26 mouse cellular contexts compared by ENCODE assay signal in the genomic region with DNA sequence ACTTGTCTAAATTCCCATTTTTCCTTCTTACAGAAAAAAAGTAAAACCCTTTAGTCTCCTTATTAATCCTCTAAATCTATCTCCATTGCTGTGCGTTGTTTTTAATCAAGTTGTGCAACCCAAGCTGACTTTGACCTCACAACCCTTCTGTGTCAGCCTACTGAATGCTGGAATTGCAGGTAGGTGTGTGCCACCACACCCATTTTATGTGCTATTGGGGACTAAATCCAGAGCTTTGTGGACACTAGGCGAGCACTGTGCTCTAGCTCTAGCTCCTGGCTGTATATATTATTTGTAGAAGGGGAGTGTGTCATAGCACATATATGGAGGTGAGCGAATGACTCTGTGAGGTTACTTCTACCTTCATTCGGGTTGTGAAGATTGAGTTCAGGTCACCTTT. TPM values are rescaled to one million over a fixed set of nuclear protein-coding genes. Genes with fewer than 3 reads are reported as not detected.
DNase-seq lines count a peak whose midpoint lies in the region; ATAC-seq and TF ChIP-seq lines count a peak whose summit lies in the region.
"Had no signal": no experiment of that assay in that cellular context is flagged by ENCODE, and none has a peak within 500 bp of the region (broad histone marks: within the 10 kb centered on the region; RNA-seq: fewer than 3 reads in every experiment).

No protein-coding gene starts in this region.

- H3K27ac ChIP-seq in midbrain, embryonic 11.5 days (ENCODE audit: low read depth, low read length) = no peak overlapping the region
- H3K27ac ChIP-seq in midbrain, embryonic 15.5 days = no peak overlapping the region
- no peak overlapping the region for H3K27ac ChIP-seq in stomach, postnatal 0 days (replicated peaks)
- H3K27ac ChIP-seq: forebrain, embryonic 10.5 days; forebrain, embryonic 13.5 days; heart, embryonic 10.5 days; heart, embryonic 13.5 days; hindbrain, embryonic 14.5 days had no signal

- ATAC-seq in midbrain, embryonic 11.5 days (ENCODE audit: low FRiP score) = no peak
- no peak for ATAC-seq in midbrain, embryonic 15.5 days (replicated peaks)
- peak; percentile 86 for ATAC-seq in stomach, postnatal 0 days (ENCODE audit: low FRiP score, low TSS enrichment)
- no peak for ATAC-seq in cerebellum, adult (ENCODE audit: insufficient number of reproducible peaks, low FRiP score, low TSS enrichment)
- ATAC-seq: forebrain, embryonic 13.5 days; forebrain, embryonic 16.5 days; Patski had no signal

- no peaks in the 10 kb centered on the region for H3K27me3 ChIP-seq in midbrain, embryonic 11.5 days (ENCODE audit: control insufficient read depth, insufficient read depth, low read length)
- H3K27me3 ChIP-seq in midbrain, embryonic 15.5 days (replicated peaks) = no peaks in the 10 kb centered on the region
- no peaks in the 10 kb centered on the region for H3K27me3 ChIP-seq in stomach, postnatal 0 days (ENCODE audit: control insufficient read depth, insufficient read depth, low read length)
- H3K27me3 ChIP-seq: CH12.LX; forebrain, embryonic 13.5 days; heart, embryonic 13.5 days; Patski had no signal

- H3K9me3 ChIP-seq in midbrain, embryonic 11.5 days (ENCODE audit: control insufficient read depth, low read length) = no peaks in the 10 kb centered on the region
- no peaks in the 10 kb centered on the region for H3K9me3 ChIP-seq in midbrain, embryonic 15.5 days
- H3K9me3 ChIP-seq in stomach, postnatal 0 days (ENCODE audit: control insufficient read depth, low read length) = no peaks in the 10 kb centered on the region
- H3K9me3 ChIP-seq: forebrain, embryonic 10.5 days; forebrain, embryonic 13.5 days; G1E; heart, embryonic 10.5 days; heart, embryonic 13.5 days had no signal

- no peaks in the 10 kb centered on the region for H3K4me1 ChIP-seq in midbrain, embryonic 11.5 days (ENCODE audit: control insufficient read depth, insufficient read depth, low read length)
- H3K4me1 ChIP-seq in midbrain, embryonic 15.5 days = no peaks in the 10 kb centered on the region
- no peaks in the 10 kb centered on the region for H3K4me1 ChIP-seq in stomach, postnatal 0 days (replicated peaks; ENCODE audit: control insufficient read depth, insufficient read depth)
- H3K4me1 ChIP-seq: forebrain, embryonic 10.5 days; forebrain, embryonic 13.5 days had no signal

- DNase-seq in midbrain, embryonic 11.5 days (ENCODE audit: low spot score, missing footprints) = peak; percentile 47
- peak; percentile 81 for DNase-seq in large intestine, adult 2 months (ENCODE audit: low read depth, low spot score)
- DNase-seq in stomach, postnatal 0 days (ENCODE audit: low spot score) = peak; percentile 47
- DNase-seq in layer of hippocampus, adult 18-20 months (ENCODE audit: low spot score in 2 of 2) = no peak
- DNase-seq: adrenal gland, postnatal 10 days; B cell, adult 2 months; cerebellum, adult 11 months; cerebellum, adult 8-10 months; cerebellum, postnatal 10 days; cerebellum, postnatal 36 days; gastrocnemius, postnatal 10 days; gastrocnemius, postnatal 36 days; heart, adult 2 months; heart, postnatal 14 days; heart, postnatal 4 days had no signal

- no peak for TF ChIP-seq CTCF in stomach, postnatal 0 days (IDR thresholded peaks at IDR 0.05; ENCODE audit: low read depth)

- WGBS in midbrain, embryonic 11.5 days = 96% methylated on average over 4 of the region's 4 CpGs
- 95% methylated on average over 4 of the region's 4 CpGs for whole genome bisulfite sequencing in midbrain, embryonic 15.5 days
- WGBS in large intestine, adult 2 months = 39% methylated on average over 4 of the region's 4 CpGs
- WGBS in stomach, postnatal 0 days = 68% methylated on average over 4 of the region's 4 CpGs

- no peak overlapping the region for H3K4me3 ChIP-seq in midbrain, embryonic 11.5 days (ENCODE audit: low read depth, low read length)
- no peak overlapping the region for H3K4me3 ChIP-seq in midbrain, embryonic 15.5 days
- H3K4me3 ChIP-seq in stomach, postnatal 0 days (ENCODE audit: low read depth, low read length) = no peak overlapping the region
- H3K4me3 ChIP-seq: forebrain, embryonic 10.5 days; forebrain, embryonic 13.5 days; heart, adult 2 months; heart, embryonic 10.5 days; heart, embryonic 13.5 days had no signal

- no peak overlapping the region for H3K9ac ChIP-seq in midbrain, embryonic 11.5 days (ENCODE audit: low read length)
- H3K9ac ChIP-seq in midbrain, embryonic 15.5 days = no peak overlapping the region
- H3K9ac ChIP-seq in stomach, postnatal 0 days (ENCODE audit: low read length) = no peak overlapping the region
- H3K9ac ChIP-seq: forebrain, embryonic 13.5 days; heart, embryonic 13.5 days; hindbrain, embryonic 14.5 days had no signal

- H3K4me2 ChIP-seq in midbrain, embryonic 11.5 days = no peak overlapping the region
- no peak overlapping the region for H3K4me2 ChIP-seq in midbrain, embryonic 15.5 days
- no peak overlapping the region for H3K4me2 ChIP-seq in stomach, postnatal 0 days (replicated peaks; ENCODE audit: low read depth)
- H3K4me2 ChIP-seq: forebrain, embryonic 13.5 days; heart, embryonic 13.5 days; hindbrain, embryonic 14.5 days had no signal

- H3K36me3 ChIP-seq in midbrain, embryonic 11.5 days (ENCODE audit: control insufficient read depth, insufficient read depth, low read length) = no peaks in the 10 kb centered on the region; the same call in 1 of the 2 replicates
- no peaks in the 10 kb centered on the region for H3K36me3 ChIP-seq in midbrain, embryonic 15.5 days (replicated peaks)
- no peaks in the 10 kb centered on the region for H3K36me3 ChIP-seq in stomach, postnatal 0 days (ENCODE audit: control insufficient read depth, insufficient read depth, low read length)

- no peak for TF ChIP-seq EP300 in stomach, postnatal 0 days (optimal IDR thresholded peaks at IDR 0.05)

RNA-seq across cellular contexts. Expression of a gene that starts 41.3 kb away (rescaled TPM):
- polyA plus RNA-seq in midbrain, embryonic 11.5 days (2014; fragmentation: Nextera tagmentation; extraction: Ambion mirVana) = 18.0 and 18.5 TPM in 2 replicates
- polyA plus RNA-seq in midbrain, embryonic 15.5 days (2015; fragmentation: Nextera tagmentation; extraction: Ambion mirVana) = 4.4 and 5.4 TPM in 2 replicates
- 9.3 and 22.1 TPM in 2 replicates for polyA plus RNA-seq in large intestine, adult 2 months (2012; rRNA removed)
- polyA plus RNA-seq in stomach, postnatal 0 days (2015; fragmentation: Nextera tagmentation; extraction: Ambion mirVana) = 8.6 and 10.6 TPM in 2 replicates
- 1 to 10 TPM; 8.8 to 9.4 TPM for total RNA-seq in layer of hippocampus, adult 18-20 months (2021)

Comparison
In these comparisons a context has a peak if more than half of its experiments do, and no peak if none do; other contexts are left out.
1. DNase-seq: peak in midbrain, embryonic 11.5 days (single experiment), large intestine, adult 2 months (single experiment) and stomach, postnatal 0 days (single experiment); none in layer of hippocampus, adult 18-20 months (0 of 2).